Mouse (Mus musculus) heart, adult 2 months (tissue): ENCODE results near the gene Fndc5.

Experiments
- CTCF ChIP-seq: fragments of 200-600 bp; IDR thresholded peaks from 2 replicates; pipeline ENCODE4 v1.8.1; 2022; ENCODE audit warnings: antibody characterized with exemption, mild to moderate bottlenecking, moderate library complexity
- POLR2A ChIP-seq: fragments of 200-500 bp; IDR thresholded peaks from 2 replicates; pipeline ENCODE4 v1.6.1; 2011; ENCODE audit warnings: mild to moderate bottlenecking, low read depth, low read length, control low read depth; ENCODE audit not compliant: insufficient read depth

DNA sequence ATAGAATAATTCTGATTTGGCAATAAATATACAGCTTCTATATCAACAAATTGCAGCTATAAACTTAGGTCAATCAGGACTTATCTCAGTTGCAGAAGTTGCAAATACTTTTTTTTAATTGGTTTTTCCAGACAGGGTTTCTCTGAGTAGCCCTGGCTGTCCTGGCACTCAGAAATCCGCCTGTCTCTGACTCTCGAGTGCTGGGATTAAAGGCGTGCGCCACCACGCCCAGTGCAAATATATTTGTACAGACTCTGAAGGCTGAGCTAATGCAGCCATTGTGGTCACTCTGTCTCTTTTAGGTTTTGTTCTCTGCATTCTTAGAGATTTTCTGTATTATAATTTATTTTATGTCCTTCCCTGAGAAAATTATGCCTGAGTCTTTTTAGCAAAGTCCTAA is 20.7 kb downstream of the Fndc5 start:
- TF ChIP-seq POLR2A = no peak
- no peak for TF ChIP-seq CTCF
